Mouse (Mus musculus) embryonic facial prominence, embryonic 12.5 days (tissue): ENCODE measurements around the gene Mmgt2. TPM values are rescaled to one million over a fixed set of nuclear protein-coding genes. Genes with fewer than 3 reads are reported as not detected.

Experiments
- ATAC-seq: fragments of 200-750 bp; cut with Nextera tagmentation; 2 replicates; pipeline ENCODE4 v1.8.0; 2017; ENCODE audit not compliant: insufficient number of reproducible peaks, insufficient read depth, low FRiP score, low TSS enrichment
- H3K27ac ChIP-seq: fragments of 300-500 bp; sonication (generic); 2 replicates; pipeline ENCODE4 v1.5.1; 2016; ENCODE audit warnings: mild to moderate bottlenecking
- H3K27me3 ChIP-seq: fragments of 300-500 bp; sonication (generic); 2 replicates; pipeline ENCODE4 v1.6.1; 2016; ENCODE audit warnings: mild to moderate bottlenecking, moderate library complexity
- H3K36me3 ChIP-seq: fragments of 300-500 bp; sonication (generic); 2 replicates; pipeline ENCODE4 v1.6.1; 2016; ENCODE audit warnings: mild to moderate bottlenecking
- H3K4me1 ChIP-seq: fragments of 300-500 bp; sonication (generic); 2 replicates; pipeline ENCODE4 v1.6.1; 2016
- H3K4me2 ChIP-seq: fragments of 300-500 bp; sonication (generic); replicated peaks from 2 replicates; pipeline ENCODE4 v1.6.1; 2016; ENCODE audit warnings: mild to moderate bottlenecking, moderate library complexity
- H3K4me3 ChIP-seq: fragments of 300-500 bp; sonication (generic); 2 replicates; pipeline ENCODE4 v1.5.1; 2016; ENCODE audit warnings: mild to moderate bottlenecking
- H3K9ac ChIP-seq: fragments of 300-500 bp; sonication (generic); 2 replicates; pipeline ENCODE4 v1.6.1; 2016; ENCODE audit warnings: mild to moderate bottlenecking, moderate library complexity
- H3K9me3 ChIP-seq: fragments of 300-500 bp; sonication (generic); 2 replicates; pipeline ENCODE4 v1.6.1; 2016; ENCODE audit warnings: mild to moderate bottlenecking, moderate library complexity
- WGBS: fragments of 180-500 bp; shearing (Covaris S2); methylation state at CpG from one replicate; pipeline ENCODE4 v1.1.7; 2016; 5-methylcytosine and 5-hydroxymethylcytosine counted together
- polyA plus RNA-seq: library from polyadenylated mRNA; unstranded; fragments of >200 nt; fragmentation: Nextera tagmentation; extraction: Ambion mirVana; gene quantifications from 2 replicates; pipeline ENCODE4 v1.2.1, GENCODE M21; 2016

The Mmgt2 gene
- polyA plus RNA-seq, 1 experiment from 2014 or later, result 62.3 TPM

DNA sequence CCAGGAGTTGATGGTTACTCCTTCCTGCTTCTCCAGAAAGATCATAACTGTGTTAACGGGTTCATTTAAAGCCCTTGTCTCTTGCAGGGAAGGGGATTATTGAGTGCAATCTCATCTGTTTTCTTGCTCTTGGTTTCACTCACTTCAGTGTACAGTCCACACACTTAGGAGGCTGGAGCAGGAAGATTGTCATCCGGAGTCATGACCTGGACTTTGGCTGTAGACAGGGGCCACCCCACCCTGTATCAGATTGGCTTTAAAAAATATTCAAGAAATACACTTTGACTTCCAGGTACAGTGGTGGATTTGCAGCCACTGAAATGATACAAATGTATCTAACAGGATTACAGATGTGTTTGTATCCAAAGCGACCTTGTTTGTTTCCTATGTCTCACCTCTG lies 43.1 kb downstream of the Mmgt2 start:
- no peaks in the 10 kb centered on the region for H3K36me3 ChIP-seq
- H3K9me3 ChIP-seq, result no peaks in the 10 kb centered on the region
- WGBS, result 88% methylated on average over 3 of the region's 3 CpGs
- H3K9ac ChIP-seq, result no peak overlapping the region
- H3K4me2 ChIP-seq, result no peak overlapping the region
- no peak overlapping the region for H3K4me3 ChIP-seq
- H3K4me1 ChIP-seq, result no peaks in the 10 kb centered on the region
- no peak overlapping the region for H3K27ac ChIP-seq
- no peak for ATAC-seq
- H3K27me3 ChIP-seq, result no peaks in the 10 kb centered on the region

DNA sequence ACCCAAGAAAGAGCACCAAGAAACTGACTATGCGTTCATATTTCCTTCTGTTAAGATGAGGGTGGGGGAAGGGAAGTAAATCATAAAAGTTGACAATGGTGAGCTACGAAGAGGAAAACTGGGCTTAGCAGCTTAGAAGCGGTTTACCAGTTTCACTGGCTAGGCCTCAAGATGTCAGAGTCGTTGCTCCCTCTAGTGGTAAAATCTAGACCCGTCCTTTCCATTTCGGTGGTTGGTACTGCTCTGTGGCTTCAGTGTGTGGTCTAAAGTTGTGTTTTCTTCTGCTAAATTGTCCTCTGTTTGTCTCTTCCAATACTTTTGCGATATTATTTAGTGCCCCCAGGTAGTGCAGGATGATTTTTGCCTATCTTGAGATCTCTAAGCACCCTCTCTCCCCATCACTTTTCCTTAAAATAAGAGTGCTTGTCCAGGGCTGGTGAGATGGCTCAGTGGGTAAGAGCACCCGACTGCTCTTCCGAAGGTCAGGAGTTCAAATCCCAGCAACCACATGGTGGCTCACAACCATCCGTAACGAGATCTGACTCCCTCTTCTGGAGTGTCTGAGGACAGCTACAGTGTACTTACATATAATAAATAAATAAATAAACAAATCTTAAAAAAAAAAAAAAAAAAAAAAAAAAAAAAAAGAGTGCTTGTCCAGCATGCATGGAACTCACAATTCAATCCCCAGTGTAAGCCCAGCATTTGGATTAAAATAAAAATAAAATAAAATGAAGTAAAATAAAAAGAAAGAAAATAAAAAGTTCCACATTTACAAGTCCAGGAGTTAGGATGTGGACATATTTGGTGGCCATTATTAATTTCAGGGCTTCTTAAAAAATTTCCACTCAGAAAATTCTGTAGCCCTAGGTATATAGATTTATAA lies 45.1 kb downstream of the Mmgt2 start:
- Histone ChIP-seq H3K4me2 (no peak overlapping the region), H3K4me3 (no peak overlapping the region), H3K27me3 (no peaks in the 10 kb centered on the region), H3K9ac (no peak overlapping the region), H3K4me1 (no peaks in the 10 kb centered on the region), H3K36me3 (no peaks in the 10 kb centered on the region), H3K27ac (no peak overlapping the region), H3K9me3 (no peaks in the 10 kb centered on the region)
- 28% methylated on average over 11 of the region's 11 CpGs for WGBS
- ATAC-seq, result no peak

DNA sequence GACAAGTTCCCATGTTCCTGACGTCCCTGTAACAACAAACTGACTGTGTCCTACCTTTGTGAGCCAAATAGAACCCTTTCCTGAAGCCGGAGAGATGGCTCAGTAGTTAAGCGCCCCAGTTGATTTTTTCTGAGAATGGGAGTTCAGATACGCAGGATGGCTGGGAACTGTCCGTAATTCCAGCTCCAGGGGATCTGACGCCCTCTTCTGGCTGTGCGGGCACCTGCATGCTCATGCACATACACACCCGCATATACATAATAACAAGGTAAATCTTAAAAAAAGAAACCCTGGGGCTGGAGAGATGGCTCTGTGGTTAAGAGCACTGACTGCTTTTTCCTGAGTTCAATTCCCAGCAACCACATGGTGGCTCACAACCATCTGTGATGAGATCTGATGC lies 46.7 kb downstream of the Mmgt2 start:
- no peaks in the 10 kb centered on the region for H3K27me3 ChIP-seq
- WGBS, result 93% methylated on average over 8 of the region's 8 CpGs
- H3K9me3 ChIP-seq, result no peaks in the 10 kb centered on the region

DNA sequence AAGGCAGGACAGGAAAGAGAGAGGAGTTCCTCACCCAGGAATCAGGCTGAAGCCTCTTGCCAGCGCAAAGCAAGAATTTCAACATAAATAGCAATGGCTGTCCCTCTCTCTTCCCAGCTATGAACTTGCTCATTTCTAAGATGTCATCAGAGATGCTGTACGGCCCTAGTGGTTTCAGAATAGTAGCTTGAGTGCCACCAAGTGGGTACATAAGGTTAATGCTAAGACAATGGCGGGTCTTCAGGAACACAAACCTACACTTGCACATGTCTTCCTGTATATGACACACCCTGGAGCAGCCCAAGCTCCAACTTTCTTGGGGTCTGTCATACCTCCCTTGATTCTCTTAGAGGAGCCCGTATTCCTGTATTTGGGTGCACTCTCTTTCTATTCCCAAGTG lies 51.3 kb downstream of the Mmgt2 start:
- H3K4me2 ChIP-seq, result no peak overlapping the region
- H3K36me3 ChIP-seq, result no peaks in the 10 kb centered on the region
- no peaks in the 10 kb centered on the region for H3K27me3 ChIP-seq
- H3K4me3 ChIP-seq, result no peak overlapping the region
- 65% methylated on average over 4 of the region's 4 CpGs for WGBS
- H3K4me1 ChIP-seq, result no peaks in the 10 kb centered on the region
- H3K27ac ChIP-seq, result no peak overlapping the region
- no peaks in the 10 kb centered on the region for H3K9me3 ChIP-seq
- ATAC-seq, result no peak
- H3K9ac ChIP-seq, result no peak overlapping the region

More for the DNA sequence above, 46.7 kb downstream of the Mmgt2 start:
- H3K36me3 ChIP-seq, result no peaks in the 10 kb centered on the region
- H3K4me1 ChIP-seq, result no peaks in the 10 kb centered on the region
- no peak overlapping the region for H3K4me3 ChIP-seq
- no peak overlapping the region for H3K27ac ChIP-seq
- ATAC-seq, result no peak
- no peak overlapping the region for H3K4me2 ChIP-seq
- no peak overlapping the region for H3K9ac ChIP-seq

DNA sequence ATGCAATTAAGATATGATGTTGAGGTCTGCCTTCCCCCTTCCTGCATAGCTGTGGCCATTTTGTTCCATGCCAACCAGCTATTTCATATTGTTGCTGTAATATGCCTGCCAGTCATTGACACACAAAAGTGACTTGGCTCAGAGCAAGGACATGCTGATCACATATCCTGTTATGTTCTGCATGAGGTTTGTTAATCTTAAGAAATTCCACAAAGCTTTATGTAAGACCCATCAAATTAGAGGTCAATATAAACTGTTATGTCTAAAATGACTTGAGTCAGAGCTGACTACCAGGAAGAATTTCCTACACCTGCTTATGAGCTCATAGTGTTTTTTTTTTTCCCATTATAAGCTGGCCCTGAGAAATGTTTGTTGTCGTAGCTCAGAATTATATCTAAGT lies 52.8 kb downstream of the Mmgt2 start:
- no peak overlapping the region for H3K4me2 ChIP-seq
- no peaks in the 10 kb centered on the region for H3K36me3 ChIP-seq
- H3K27me3 ChIP-seq, result no peaks in the 10 kb centered on the region
- H3K4me3 ChIP-seq, result no peak overlapping the region
- 70% methylated on average over 1 of the region's 1 CpGs for WGBS
- no peak overlapping the region for H3K27ac ChIP-seq
- H3K9ac ChIP-seq, result no peak overlapping the region
- H3K4me1 ChIP-seq, result no peaks in the 10 kb centered on the region
- H3K9me3 ChIP-seq, result no peaks in the 10 kb centered on the region
- no peak for ATAC-seq

DNA sequence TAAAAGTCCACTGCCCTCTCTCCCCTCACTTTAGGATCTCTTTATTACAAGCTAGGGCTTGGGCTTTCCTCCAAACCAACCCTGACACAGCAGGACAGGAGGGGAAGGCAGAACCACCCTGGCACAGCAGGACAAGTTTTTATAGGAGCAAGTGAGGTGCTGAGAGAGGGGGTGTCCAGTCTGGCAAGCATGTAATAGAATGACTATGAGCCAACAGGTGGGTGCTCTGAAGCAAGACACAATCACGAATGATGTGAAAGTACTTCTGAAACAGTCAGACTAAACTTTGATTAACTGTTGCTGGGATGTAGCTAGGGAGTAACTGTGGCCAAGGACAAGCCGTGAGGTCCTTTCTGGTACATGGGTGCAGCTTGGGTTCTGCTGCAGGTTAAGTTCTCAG lies 57.7 kb downstream of the Mmgt2 start:
- 92% methylated on average over 2 of the region's 2 CpGs for WGBS
- no peaks in the 10 kb centered on the region for H3K27me3 ChIP-seq
- H3K4me2 ChIP-seq, result no peak overlapping the region
- no peak for ATAC-seq
- peaks cover 11% of the 10 kb centered on the region for H3K36me3 ChIP-seq
- no peaks in the 10 kb centered on the region for H3K9me3 ChIP-seq
- no peak overlapping the region for H3K4me3 ChIP-seq
- no peak overlapping the region for H3K9ac ChIP-seq
- H3K27ac ChIP-seq, result no peak overlapping the region
- H3K4me1 ChIP-seq, result no peaks in the 10 kb centered on the region

DNA sequence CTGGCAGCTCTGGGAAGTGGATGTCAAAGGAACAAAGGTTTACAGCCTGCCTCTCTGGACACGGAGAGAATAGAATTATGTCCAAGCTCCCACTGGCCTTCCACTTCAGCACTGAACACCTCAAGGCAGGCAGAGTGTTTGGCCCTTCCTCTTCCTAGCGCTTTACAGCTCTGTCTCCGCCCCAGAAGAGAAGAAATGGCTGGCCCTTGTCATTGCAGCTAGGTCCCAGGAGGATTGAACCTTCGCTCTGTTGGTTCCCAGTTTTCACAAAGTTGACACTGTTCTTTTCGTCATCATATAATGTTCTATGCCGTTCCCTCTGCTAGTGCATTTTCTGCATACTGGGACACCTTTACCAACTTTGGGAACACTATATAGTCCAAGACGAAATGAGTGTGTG lies 59.8 kb downstream of the Mmgt2 start:
- Histone ChIP-seq H3K9me3 (no peaks in the 10 kb centered on the region), H3K9ac (no peak overlapping the region), H3K4me1 (no peaks in the 10 kb centered on the region), H3K4me3 (no peak overlapping the region), H3K36me3 (peaks cover 20% of the 10 kb centered on the region), H3K27me3 (no peaks in the 10 kb centered on the region), H3K4me2 (no peak overlapping the region), H3K27ac (no peak overlapping the region)
- WGBS, result 86% methylated on average over 7 of the region's 7 CpGs
- ATAC-seq, result no peak

DNA sequence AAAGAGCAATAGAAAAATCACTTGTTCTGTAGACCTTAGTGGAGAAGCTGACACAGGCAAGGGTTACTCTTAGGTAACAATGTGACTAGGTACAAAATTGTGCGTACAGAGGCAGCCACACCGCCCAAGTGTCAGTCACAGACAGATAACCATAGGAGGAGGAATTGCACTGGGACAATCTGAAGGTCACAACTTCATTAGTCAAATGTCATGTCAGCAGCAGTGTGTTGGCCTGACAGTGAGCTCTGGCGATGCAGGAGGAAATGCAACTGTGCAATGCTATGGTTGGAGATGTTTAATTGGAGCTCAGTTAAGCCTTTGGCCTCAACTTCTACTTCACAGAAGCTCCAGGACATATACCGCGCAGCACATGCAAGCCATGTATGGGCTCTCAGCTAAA lies 62.2 kb downstream of the Mmgt2 start:
- WGBS, result 91% methylated on average over 5 of the region's 5 CpGs
- no peak overlapping the region for H3K9ac ChIP-seq
- no peak overlapping the region for H3K4me3 ChIP-seq
- H3K36me3 ChIP-seq, result peaks cover 40% of the 10 kb centered on the region
- no peaks in the 10 kb centered on the region for H3K4me1 ChIP-seq
- H3K4me2 ChIP-seq, result no peak overlapping the region
- ATAC-seq, result no peak
- no peak overlapping the region for H3K27ac ChIP-seq
- no peaks in the 10 kb centered on the region for H3K27me3 ChIP-seq
- no peaks in the 10 kb centered on the region for H3K9me3 ChIP-seq

Other genes starting within 250 kb of the Mmgt2 start
- 10.5 and 11.0 TPM in 2 replicates for gene Pigl, start 190.2 kb upstream of the Mmgt2 start, polyA plus RNA-seq
- 187 and 199 TPM in 2 replicates for gene Ncor1, start 190.1 kb upstream of the Mmgt2 start, polyA plus RNA-seq
- 47.1 and 48.1 TPM in 2 replicates for gene Cenpv, start 109.4 kb upstream of the Mmgt2 start, polyA plus RNA-seq
- 3,442 and 3,474 TPM in 2 replicates for gene Ubb, start 97.5 kb upstream of the Mmgt2 start, polyA plus RNA-seq
- 4.5 and 5.9 TPM in 2 replicates for gene Trpv2, start 74.2 kb upstream of the Mmgt2 start, polyA plus RNA-seq
- 22.6 and 24.4 TPM in 2 replicates for gene Lrrc75a, start 141 bp upstream of the Mmgt2 start, polyA plus RNA-seq
- gene Zfp287, start 83.2 kb downstream of the Mmgt2 start, polyA plus RNA-seq, result 16.9 and 18.7 TPM in 2 replicates
- not detected in 2 replicates for gene Gm10428, start 104.4 kb downstream of the Mmgt2 start, polyA plus RNA-seq
- gene Zfp286, start 140.8 kb downstream of the Mmgt2 start, polyA plus RNA-seq, result 38.0 and 40.4 TPM in 2 replicates
- 14.0 and 16.8 TPM in 2 replicates for gene Trim16, start 171.6 kb downstream of the Mmgt2 start, polyA plus RNA-seq
- 0.67 and 0.77 TPM in 2 replicates for gene Fbxw10, start 198.4 kb downstream of the Mmgt2 start, polyA plus RNA-seq
- 60.0 and 61.7 TPM in 2 replicates for gene Tvp23b, start 230.8 kb downstream of the Mmgt2 start, polyA plus RNA-seq